Mouse (Mus musculus): ENCODE measurements at regions not wholly inside any gene's neighbourhood (a gene's known extent, or its start where the extent isn't known, plus 50 kb on each side); places are given as distances from the start of the nearest gene placed in this dataset.
A peak's percentile ranks its signal among the peaks of the same experiment; 100 is the strongest.

DNA sequence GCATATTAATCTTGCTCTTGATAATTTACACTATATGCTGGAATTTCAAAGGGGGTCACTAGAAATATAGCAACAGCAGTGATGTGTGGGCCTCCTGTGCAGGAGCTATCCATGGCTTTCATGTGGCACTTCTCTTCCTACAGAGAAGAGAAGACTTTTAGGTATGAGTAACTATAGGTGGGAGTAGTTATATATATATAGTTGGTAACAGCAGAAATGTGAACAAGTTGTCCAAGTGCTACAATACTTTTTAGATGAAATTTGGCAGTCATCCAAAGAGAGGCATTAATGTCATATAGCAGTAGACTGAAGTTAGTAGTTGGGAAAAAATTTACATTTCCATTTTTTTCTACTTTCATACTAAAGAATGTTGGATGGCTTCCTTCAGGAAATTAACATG is 593.4 kb upstream of the Slc39a10 start:
- ATAC-seq: no peak
- Histone ChIP-seq H3K27ac (ENCODE audit: low read length) (no peak overlapping the region), H3K4me2 (ENCODE audit: low read length) (no peak overlapping the region), H3K36me3 (ENCODE audit: control insufficient read depth, insufficient read depth, low read length) (no peaks in the 10 kb centered on the region), H3K9ac (ENCODE audit: low read depth, low read length) (no peak overlapping the region), H3K27me3 (ENCODE audit: control insufficient read depth, insufficient read depth, low read depth, low read length) (no peaks in the 10 kb centered on the region), H3K9me3 (replicated peaks; ENCODE audit: control insufficient read depth, low read length, poor library complexity, severe bottlenecking) (no peaks in the 10 kb centered on the region), H3K4me1 (ENCODE audit: control insufficient read depth, insufficient read depth, low read length) (no peaks in the 10 kb centered on the region), H3K4me3 (ENCODE audit: low read depth, low read length) (no peak overlapping the region)

DNA sequence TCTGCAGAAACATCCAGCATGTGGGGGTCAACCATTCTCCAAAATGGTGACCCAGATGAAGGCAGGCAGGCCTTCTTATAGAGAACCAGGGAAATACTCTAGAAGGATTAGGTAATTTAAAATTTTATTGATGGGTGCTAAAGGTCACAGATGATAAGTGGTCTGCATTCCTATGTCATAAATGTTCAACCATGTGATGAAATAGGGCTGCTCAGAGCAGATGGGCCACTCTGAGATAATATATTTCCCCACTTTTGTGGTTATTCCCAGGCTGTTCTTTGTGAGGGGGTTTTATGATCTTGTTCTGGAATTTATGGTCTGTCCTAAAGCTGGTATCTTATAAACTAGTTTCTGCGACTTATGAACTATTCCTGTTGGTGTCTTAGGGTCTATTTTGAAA is 586.4 kb upstream of the Slc39a10 start:
- WGBS: 74% methylated on average over 1 of the region's 1 CpGs
- no peak overlapping the region for H3K4me2 ChIP-seq (ENCODE audit: low read length)
- no peak overlapping the region for H3K9ac ChIP-seq (ENCODE audit: low read depth, low read length)
- H3K36me3 ChIP-seq (ENCODE audit: control insufficient read depth, insufficient read depth, low read length): no peaks in the 10 kb centered on the region
- H3K9me3 ChIP-seq (replicated peaks; ENCODE audit: control insufficient read depth, low read length, poor library complexity, severe bottlenecking): no peaks in the 10 kb centered on the region
- no peaks in the 10 kb centered on the region for H3K4me1 ChIP-seq (ENCODE audit: control insufficient read depth, insufficient read depth, low read length)
- H3K27me3 ChIP-seq (ENCODE audit: control insufficient read depth, insufficient read depth, low read depth, low read length): no peaks in the 10 kb centered on the region
- no peak overlapping the region for H3K27ac ChIP-seq (ENCODE audit: low read length)
- no peak for ATAC-seq
- no peak overlapping the region for H3K4me3 ChIP-seq (ENCODE audit: low read depth, low read length)

DNA sequence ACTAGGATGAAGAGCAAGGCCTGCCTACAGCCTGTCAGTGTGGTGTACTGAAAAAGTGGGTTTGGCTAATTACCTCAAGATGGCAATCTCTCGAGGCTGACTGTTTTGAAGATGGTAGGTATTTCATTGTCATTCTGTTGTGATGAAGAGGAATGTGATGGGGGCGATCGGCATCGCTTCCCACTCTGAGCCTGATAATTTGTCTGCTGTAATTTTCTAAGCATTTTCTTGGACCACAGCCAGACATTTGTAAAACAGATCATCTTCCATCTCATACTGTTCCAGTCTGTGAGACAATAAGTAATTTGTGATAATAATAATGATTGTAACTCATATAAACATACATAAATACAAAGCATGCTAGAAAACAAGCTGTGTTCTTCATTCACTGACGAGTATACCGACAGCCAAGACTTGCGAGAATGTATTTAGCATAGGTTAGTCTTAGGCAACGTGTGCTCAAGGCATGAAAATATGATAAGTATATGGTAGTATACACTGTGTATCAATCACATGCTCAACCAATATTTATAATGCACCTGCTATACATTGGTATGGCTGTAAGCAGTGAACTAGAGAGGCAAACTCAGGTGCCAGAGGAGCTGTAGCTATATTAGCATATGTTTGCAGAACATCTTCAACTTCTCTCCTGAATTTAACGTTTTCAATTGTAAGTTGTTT is 574.1 kb upstream of the Slc39a10 start:
- Histone ChIP-seq H3K36me3 (ENCODE audit: control insufficient read depth, insufficient read depth, low read length) (no peaks in the 10 kb centered on the region), H3K4me2 (ENCODE audit: low read length) (no peak overlapping the region), H3K9me3 (replicated peaks; ENCODE audit: control insufficient read depth, low read length, poor library complexity, severe bottlenecking) (no peaks in the 10 kb centered on the region), H3K4me1 (ENCODE audit: control insufficient read depth, insufficient read depth, low read length) (no peaks in the 10 kb centered on the region), H3K27ac (ENCODE audit: low read length) (no peak overlapping the region), H3K4me3 (ENCODE audit: low read depth, low read length) (no peak overlapping the region), H3K27me3 (ENCODE audit: control insufficient read depth, insufficient read depth, low read depth, low read length) (no peaks in the 10 kb centered on the region), H3K9ac (ENCODE audit: low read depth, low read length) (no peak overlapping the region)
- WGBS: 79% methylated on average over 9 of the region's 9 CpGs
- no peak for ATAC-seq

DNA sequence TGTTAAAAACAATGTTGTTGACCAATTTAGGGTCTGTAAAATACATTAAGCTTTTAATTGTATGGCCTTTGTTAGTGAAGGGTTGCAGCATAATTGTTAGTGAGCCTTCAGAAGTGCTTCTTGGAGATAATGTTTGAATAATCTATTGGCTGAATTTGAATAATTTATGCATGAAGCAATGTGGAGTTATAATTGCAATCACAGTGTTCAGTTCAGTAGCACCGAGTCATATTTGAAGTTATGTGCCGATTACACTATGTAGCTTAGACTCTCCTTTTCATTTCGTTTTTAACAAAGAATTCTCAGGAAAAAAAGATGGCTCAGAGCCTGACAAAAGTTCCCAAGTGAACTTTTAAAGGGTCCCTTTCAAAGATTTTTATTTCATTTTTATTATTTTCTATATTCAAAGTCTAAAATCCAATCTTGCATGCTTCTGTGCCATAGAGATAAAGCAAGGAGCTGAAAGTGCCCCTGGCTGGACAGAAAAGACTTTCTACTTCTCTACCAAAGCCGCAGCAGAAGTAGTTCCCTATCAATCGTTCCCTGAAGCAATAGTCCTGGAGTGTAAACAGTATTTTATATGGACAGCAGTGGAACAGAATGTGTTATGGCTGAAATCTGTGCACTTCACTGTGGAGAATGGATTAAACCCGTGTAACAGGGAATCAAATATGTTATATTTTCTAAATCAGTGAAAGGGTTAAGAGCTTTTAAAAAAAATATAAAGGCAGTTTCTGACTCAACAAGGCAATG is 556.3 kb upstream of the Slc39a10 start:
- H3K27ac ChIP-seq (ENCODE audit: low read length): no peak overlapping the region; the same call in 1 of the 2 replicates
- H3K4me3 ChIP-seq (ENCODE audit: low read depth, low read length): no peak overlapping the region
- no peak overlapping the region for H3K4me2 ChIP-seq (ENCODE audit: low read length)
- peak; percentile 79 for ATAC-seq
- WGBS: 43% methylated on average over 6 of the region's 6 CpGs
- no peaks in the 10 kb centered on the region for H3K9me3 ChIP-seq (replicated peaks; ENCODE audit: control insufficient read depth, low read length, poor library complexity, severe bottlenecking)
- H3K9ac ChIP-seq (ENCODE audit: low read depth, low read length): no peak overlapping the region
- H3K4me1 ChIP-seq (ENCODE audit: control insufficient read depth, insufficient read depth, low read length): peaks cover 5% of the 10 kb centered on the region; the same call in 1 of the 2 replicates
- H3K27me3 ChIP-seq (ENCODE audit: control insufficient read depth, insufficient read depth, low read depth, low read length): no peaks in the 10 kb centered on the region
- H3K36me3 ChIP-seq (ENCODE audit: control insufficient read depth, insufficient read depth, low read length): no peaks in the 10 kb centered on the region

DNA sequence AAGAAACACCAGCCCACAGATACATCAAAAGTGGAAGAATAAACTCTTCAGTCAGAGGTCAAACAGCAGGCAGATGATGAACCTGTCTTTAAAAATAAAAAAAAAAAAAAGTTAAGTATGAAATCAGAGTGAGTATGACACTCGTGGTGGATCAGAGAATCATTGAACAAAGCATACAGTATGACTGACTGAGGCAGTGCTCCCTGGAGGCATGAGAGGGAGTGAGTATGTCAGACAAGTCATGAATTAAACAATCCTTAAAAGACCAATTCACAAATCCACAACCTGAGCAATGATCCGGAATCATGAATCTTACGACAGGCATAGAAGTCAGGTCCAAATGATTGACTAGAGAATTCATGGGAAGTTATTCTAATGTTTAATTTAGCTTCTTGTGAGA is 555.4 kb upstream of the Slc39a10 start:
- Histone ChIP-seq H3K36me3 (ENCODE audit: control insufficient read depth, insufficient read depth, low read length) (no peaks in the 10 kb centered on the region), H3K4me3 (ENCODE audit: low read depth, low read length) (no peak overlapping the region), H3K4me2 (ENCODE audit: low read length) (no peak overlapping the region), H3K9me3 (replicated peaks; ENCODE audit: control insufficient read depth, low read length, poor library complexity, severe bottlenecking) (no peaks in the 10 kb centered on the region), H3K4me1 (ENCODE audit: control insufficient read depth, insufficient read depth, low read length) (peaks cover 5% of the 10 kb centered on the region; the same call in 1 of the 2 replicates), H3K27me3 (ENCODE audit: control insufficient read depth, insufficient read depth, low read depth, low read length) (no peaks in the 10 kb centered on the region), H3K27ac (ENCODE audit: low read length) (peak overlapping the region; percentile 59; the same call in 1 of the 2 replicates), H3K9ac (ENCODE audit: low read depth, low read length) (no peak overlapping the region)
- WGBS: 28% methylated on average over 3 of the region's 3 CpGs
- ATAC-seq: peak; percentile 86

DNA sequence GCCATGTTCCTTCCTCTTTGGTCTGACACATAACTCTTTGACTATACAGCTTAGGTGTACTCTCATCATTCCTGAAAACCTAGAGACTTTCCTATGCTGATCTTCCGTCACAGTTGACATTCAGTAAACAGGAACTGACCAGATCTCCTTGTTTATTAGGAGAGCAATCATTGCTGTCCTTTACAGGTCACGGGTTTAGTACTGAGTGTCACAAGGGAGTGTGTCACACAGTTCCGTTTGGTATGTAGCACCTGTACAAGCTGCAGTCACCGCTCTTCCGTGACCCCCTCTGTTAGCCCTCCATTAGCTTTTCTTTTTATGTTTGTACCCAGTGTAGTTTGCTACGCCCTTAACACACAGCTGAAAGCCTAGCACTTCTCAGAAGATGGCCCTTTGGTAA is 553.4 kb upstream of the Slc39a10 start:
- Histone ChIP-seq H3K9ac (ENCODE audit: low read depth, low read length) (no peak overlapping the region), H3K36me3 (ENCODE audit: control insufficient read depth, insufficient read depth, low read length) (no peaks in the 10 kb centered on the region), H3K27me3 (ENCODE audit: control insufficient read depth, insufficient read depth, low read depth, low read length) (no peaks in the 10 kb centered on the region), H3K4me2 (ENCODE audit: low read length) (no peak overlapping the region), H3K4me1 (ENCODE audit: control insufficient read depth, insufficient read depth, low read length) (peaks cover 5% of the 10 kb centered on the region; the same call in 1 of the 2 replicates), H3K27ac (ENCODE audit: low read length) (no peak overlapping the region), H3K9me3 (replicated peaks; ENCODE audit: control insufficient read depth, low read length, poor library complexity, severe bottlenecking) (no peaks in the 10 kb centered on the region), H3K4me3 (ENCODE audit: low read depth, low read length) (no peak overlapping the region)
- no peak for ATAC-seq
- 50% methylated on average over 6 of the region's 6 CpGs for WGBS

DNA sequence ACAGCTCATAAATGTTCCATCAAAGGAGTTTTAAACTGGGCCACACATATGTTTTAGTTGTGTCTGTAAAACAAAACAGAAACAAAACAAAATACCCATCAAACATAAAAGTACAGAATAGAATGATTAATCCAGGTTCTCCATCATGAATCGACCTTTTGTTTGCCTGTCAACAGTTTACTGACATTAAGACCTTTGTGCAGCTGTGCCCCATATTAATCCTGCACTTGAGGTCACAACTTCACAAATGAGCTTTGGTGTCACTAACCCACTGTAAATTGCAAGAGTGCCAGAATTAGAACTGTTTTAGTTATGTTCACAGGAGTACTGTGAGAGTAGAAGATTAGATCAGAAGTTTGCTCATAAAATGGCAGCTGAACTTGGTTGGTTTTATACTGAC is 540.2 kb upstream of the Slc39a10 start:
- Histone ChIP-seq H3K4me1 (ENCODE audit: control insufficient read depth, insufficient read depth, low read length) (no peaks in the 10 kb centered on the region), H3K9ac (ENCODE audit: low read depth, low read length) (no peak overlapping the region), H3K27ac (ENCODE audit: low read length) (no peak overlapping the region), H3K27me3 (ENCODE audit: control insufficient read depth, insufficient read depth, low read depth, low read length) (no peaks in the 10 kb centered on the region), H3K36me3 (ENCODE audit: control insufficient read depth, insufficient read depth, low read length) (no peaks in the 10 kb centered on the region), H3K9me3 (replicated peaks; ENCODE audit: control insufficient read depth, low read length, poor library complexity, severe bottlenecking) (no peaks in the 10 kb centered on the region), H3K4me3 (ENCODE audit: low read depth, low read length) (no peak overlapping the region), H3K4me2 (ENCODE audit: low read length) (no peak overlapping the region)
- no peak for ATAC-seq
- 73% methylated on average over 1 of the region's 1 CpGs for WGBS

DNA sequence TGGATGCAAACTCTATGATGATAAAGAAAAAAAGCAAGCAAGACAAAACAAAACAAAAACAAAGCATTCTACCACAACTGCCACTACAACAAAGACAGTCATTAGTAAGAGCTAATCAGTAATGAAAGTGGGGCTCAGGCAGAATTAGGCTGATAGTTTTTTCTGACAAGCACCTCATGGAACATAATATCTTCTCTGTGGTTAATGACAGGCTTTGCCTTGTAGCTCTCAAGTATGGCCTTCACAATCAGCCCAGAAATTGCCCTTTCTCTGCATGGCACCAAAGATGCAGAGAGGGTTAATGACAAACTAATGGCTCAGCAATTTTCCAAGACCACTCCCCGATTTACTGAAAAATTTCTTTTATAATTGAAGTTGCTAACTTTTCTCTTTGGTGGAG is 512.5 kb upstream of the Slc39a10 start:
- Histone ChIP-seq H3K4me2 (ENCODE audit: low read length) (no peak overlapping the region), H3K4me3 (ENCODE audit: low read depth, low read length) (no peak overlapping the region), H3K27ac (ENCODE audit: low read length) (no peak overlapping the region), H3K4me1 (ENCODE audit: control insufficient read depth, insufficient read depth, low read length) (no peaks in the 10 kb centered on the region), H3K27me3 (ENCODE audit: control insufficient read depth, insufficient read depth, low read depth, low read length) (no peaks in the 10 kb centered on the region), H3K9me3 (replicated peaks; ENCODE audit: control insufficient read depth, low read length, poor library complexity, severe bottlenecking) (no peaks in the 10 kb centered on the region), H3K9ac (ENCODE audit: low read depth, low read length) (no peak overlapping the region), H3K36me3 (ENCODE audit: control insufficient read depth, insufficient read depth, low read length) (no peaks in the 10 kb centered on the region)
- WGBS: 81% methylated on average over 1 of the region's 1 CpGs
- no peak for ATAC-seq

DNA sequence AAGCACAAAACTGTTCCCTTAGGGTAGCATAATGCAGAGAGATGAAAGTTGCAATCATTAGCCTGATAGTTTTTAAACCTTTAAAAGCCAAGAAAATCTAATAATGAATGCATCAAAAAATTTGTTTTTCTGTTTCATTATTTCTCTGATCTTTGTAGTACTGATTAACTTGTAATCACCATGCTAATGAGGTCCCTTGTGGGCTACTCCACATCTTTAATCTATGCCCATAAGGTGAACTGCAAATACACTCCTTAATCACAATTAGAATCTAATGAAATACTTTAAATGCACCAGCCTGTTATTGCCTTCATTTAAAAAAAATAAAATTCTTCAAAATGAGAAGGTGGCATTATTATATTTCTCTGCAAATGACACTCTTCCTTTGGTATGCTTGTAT is 493.9 kb upstream of the Slc39a10 start:
- H3K4me3 ChIP-seq (ENCODE audit: low read depth, low read length): no peak overlapping the region
- H3K9me3 ChIP-seq (replicated peaks; ENCODE audit: control insufficient read depth, low read length, poor library complexity, severe bottlenecking): no peaks in the 10 kb centered on the region
- peak; percentile 32; the same call in 1 of the 2 replicates for ATAC-seq
- H3K36me3 ChIP-seq (ENCODE audit: control insufficient read depth, insufficient read depth, low read length): no peaks in the 10 kb centered on the region
- no peaks in the 10 kb centered on the region for H3K4me1 ChIP-seq (ENCODE audit: control insufficient read depth, insufficient read depth, low read length)
- no peak overlapping the region for H3K4me2 ChIP-seq (ENCODE audit: low read length)
- H3K27ac ChIP-seq (ENCODE audit: low read length): no peak overlapping the region
- H3K27me3 ChIP-seq (ENCODE audit: control insufficient read depth, insufficient read depth, low read depth, low read length): no peaks in the 10 kb centered on the region
- H3K9ac ChIP-seq (ENCODE audit: low read depth, low read length): no peak overlapping the region
